Mouse (Mus musculus) kidney, postnatal 0 days (tissue): ENCODE measurements around the gene Wasf2. TPM values are rescaled to one million over a fixed set of nuclear protein-coding genes. Genes with fewer than 3 reads are reported as not detected.

Experiments used
- ATAC-seq: fragments of 200-750 bp; cut with Nextera tagmentation; replicated peaks from 2 replicates; pipeline ENCODE4 v1.8.0; 2017; ENCODE audit warnings: low read depth, moderate number of reproducible peaks, moderate TSS enrichment, moderate library complexity; ENCODE audit not compliant: low FRiP score
- DNase-seq: peaks from one replicate; pipeline ENCODE4 v3.0.0-alpha.2; 2016; ENCODE audit warnings: low spot score
- H3K27ac ChIP-seq: fragments of 300-500 bp; sonication (generic); 2 replicates; pipeline ENCODE4 v1.5.1; 2014; ENCODE audit warnings: mild to moderate bottlenecking
- H3K27me3 ChIP-seq: fragments of 300-500 bp; sonication (generic); 2 replicates; pipeline ENCODE4 v1.6.1; 2014; ENCODE audit warnings: low read length, mixed read lengths; ENCODE audit not compliant: insufficient read depth
- H3K36me3 ChIP-seq: fragments of 300-500 bp; sonication (generic); 2 replicates; pipeline ENCODE4 v1.6.1; 2014; ENCODE audit warnings: low read length, mixed read lengths; ENCODE audit not compliant: insufficient read depth
- H3K4me1 ChIP-seq: fragments of 300-500 bp; sonication (generic); replicated peaks from 2 replicates; pipeline ENCODE4 v1.6.1; 2014; ENCODE audit warnings: antibody characterized with exemption, low read length, mixed read lengths; ENCODE audit not compliant: insufficient read depth
- H3K4me2 ChIP-seq: fragments of 300-500 bp; sonication (generic); 2 replicates; pipeline ENCODE4 v1.6.1; 2014; ENCODE audit warnings: mild to moderate bottlenecking, low read length, moderate library complexity, mixed read lengths
- H3K4me3 ChIP-seq: fragments of 300-500 bp; sonication (generic); replicated peaks from 2 replicates; pipeline ENCODE4 v1.5.1; 2014; ENCODE audit warnings: low read depth, low read length
- H3K9ac ChIP-seq: fragments of 300-500 bp; sonication (generic); 2 replicates; pipeline ENCODE4 v1.6.1; 2014; ENCODE audit warnings: low read depth, low read length
- H3K9me3 ChIP-seq: fragments of 300-500 bp; sonication (generic); replicated peaks from 2 replicates; pipeline ENCODE4 v1.6.1; 2016; ENCODE audit warnings: low read length, inconsistent platforms, mixed read lengths
- CTCF ChIP-seq: IDR thresholded peaks from 2 replicates; pipeline ENCODE4 v1.5.1; 2016; ENCODE audit warnings: antibody characterized with exemption, low read depth, mild to moderate bottlenecking, moderate library complexity
- WGBS: fragments of 180-500 bp; shearing (Covaris S2); extraction: QIAGEN DNeasy Blood & Tissue Kit; methylation state at CpG from one replicate; pipeline ENCODE4 v1.1.7; 2014; 5-methylcytosine and 5-hydroxymethylcytosine counted together
- polyA plus RNA-seq: library from polyadenylated mRNA; unstranded; fragments of >200 nt; fragmentation: Nextera tagmentation; extraction: Ambion mirVana; gene quantifications from 2 replicates; pipeline ENCODE4 v1.2.1, GENCODE M21; 2015

Wasf2 gene
- polyA plus RNA-seq, 1 experiment from 2014 or later, result 98.8 TPM

GRCm38 (mm10) chr4:133212562-133213267 lies 82.4 kb downstream of the Wasf2 start:
- Histone ChIP-seq H3K4me2 (peak overlapping the region; percentile 99), H3K27ac (no peak overlapping the region), H3K27me3 (no peaks in the 10 kb centered on the region), H3K4me3 (peak overlapping the region; percentile 51), H3K36me3 (no peaks in the 10 kb centered on the region), H3K4me1 (peaks cover 12% of the 10 kb centered on the region; the same call in 1 of the 2 replicates), H3K9me3 (no peaks in the 10 kb centered on the region), H3K9ac (peak overlapping the region; percentile 60)
- DNase-seq (peak; percentile 71), ATAC-seq (peak; percentile 50; the same call in 1 of the 2 replicates)
- WGBS, result 2% methylated on average over 44 of the region's 44 CpGs
- TF ChIP-seq CTCF, result peak; percentile 48; the same call in 1 of the 2 replicates

- Histone ChIP-seq H3K4me3 (0 out of 2 replicates have a peak overlapping the region, but pooled peaks have one; percentile 51), H3K27ac (no peak overlapping the region), H3K9me3 (no peaks in the 10 kb centered on the region), H3K4me1 (peaks cover 12% of the 10 kb centered on the region; the same call in 1 of the 2 replicates), H3K4me2 (peak overlapping the region; percentile 99), H3K27me3 (no peaks in the 10 kb centered on the region), H3K36me3 (no peaks in the 10 kb centered on the region), H3K9ac (no peak overlapping the region)
- 2% methylated on average over 9 of the region's 9 CpGs for WGBS
- DNase-seq (no peak), ATAC-seq (peak; percentile 63)
- TF ChIP-seq CTCF, result no peak; the same call in 1 of the 2 replicates
Observed at GRCm38 (mm10) chr4:133213268-133213590, 82.9 kb downstream of the Wasf2 start.

GRCm38 (mm10) chr4:133213661-133214060 lies 83.4 kb downstream of the Wasf2 start:
- no peak for ATAC-seq
- Histone ChIP-seq H3K4me3 (no peak overlapping the region), H3K27me3 (no peaks in the 10 kb centered on the region), H3K27ac (no peak overlapping the region), H3K9me3 (no peaks in the 10 kb centered on the region), H3K4me2 (peak overlapping the region; percentile 99), H3K9ac (no peak overlapping the region), H3K4me1 (peaks cover 12% of the 10 kb centered on the region; the same call in 1 of the 2 replicates), H3K36me3 (no peaks in the 10 kb centered on the region)
- no peak for TF ChIP-seq CTCF
- DNase-seq, result no peak
- WGBS, result 17% methylated on average over 10 of the region's 10 CpGs

GRCm38 (mm10) chr4:133217641-133218040 lies 87.3 kb downstream of the Wasf2 start:
- Histone ChIP-seq H3K4me3 (no peak overlapping the region), H3K9ac (no peak overlapping the region), H3K4me1 (peaks cover 4% of the 10 kb centered on the region), H3K27ac (no peak overlapping the region), H3K36me3 (no peaks in the 10 kb centered on the region), H3K9me3 (no peaks in the 10 kb centered on the region), H3K4me2 (no peak overlapping the region), H3K27me3 (no peaks in the 10 kb centered on the region)
- ATAC-seq (no peak), DNase-seq (peak; percentile 78)
- WGBS, result 2% methylated on average over 5 of the region's 5 CpGs
- TF ChIP-seq CTCF, result peak; percentile 87

GRCm38 (mm10) chr4:133218745-133219144 lies 88.4 kb downstream of the Wasf2 start:
- no peak overlapping the region for H3K27ac ChIP-seq
- no peak overlapping the region for H3K9ac ChIP-seq
- H3K9me3 ChIP-seq, result no peaks in the 10 kb centered on the region
- H3K4me3 ChIP-seq, result no peak overlapping the region
- H3K4me2 ChIP-seq, result no peak overlapping the region
- 88% methylated on average over 3 of the region's 3 CpGs for WGBS
- no peak for DNase-seq
- no peak for ATAC-seq
- peaks cover 5% of the 10 kb centered on the region; the same call in 1 of the 2 replicates for H3K4me1 ChIP-seq
- no peaks in the 10 kb centered on the region for H3K27me3 ChIP-seq
- TF ChIP-seq CTCF, result no peak
- no peaks in the 10 kb centered on the region for H3K36me3 ChIP-seq

- peak; percentile 62; the same call in 1 of the 2 replicates for ATAC-seq
- 3% methylated on average over 25 of the region's 25 CpGs for WGBS
- Histone ChIP-seq H3K4me1 (peaks cover 5% of the 10 kb centered on the region; the same call in 1 of the 2 replicates), H3K9ac (peak overlapping the region; percentile 53), H3K36me3 (no peaks in the 10 kb centered on the region), H3K4me3 (peak overlapping the region; percentile 30), H3K27ac (peak overlapping the region; percentile 27; the same call in 1 of the 2 replicates), H3K4me2 (peak overlapping the region; percentile 58), H3K9me3 (no peaks in the 10 kb centered on the region), H3K27me3 (no peaks in the 10 kb centered on the region)
- DNase-seq, result no peak
- TF ChIP-seq CTCF, result no peak
Observed at GRCm38 (mm10) chr4:133220656-133221055, 90.4 kb downstream of the Wasf2 start.
